Mouse (Mus musculus) intestine, postnatal 0 days (tissue): ENCODE measurements around the gene Ncam2. TPM values are rescaled to one million over a fixed set of nuclear protein-coding genes. Genes with fewer than 3 reads are reported as not detected.

Experiments
- ATAC-seq: fragments of 200-750 bp; cut with Nextera tagmentation; 2 replicates; pipeline ENCODE4 v1.8.0; 2017; ENCODE audit warnings: mild to moderate bottlenecking, moderate TSS enrichment, moderate library complexity
- H3K27ac ChIP-seq: fragments of 300-500 bp; sonication (generic); 2 replicates; pipeline ENCODE4 v1.5.1; 2014; ENCODE audit warnings: mild to moderate bottlenecking, low read depth, low read length, moderate library complexity
- H3K27me3 ChIP-seq: fragments of 300-500 bp; sonication (generic); replicated peaks from 2 replicates; pipeline ENCODE4 v1.6.1; 2014; ENCODE audit warnings: low read length, mixed read lengths; ENCODE audit not compliant: control insufficient read depth, insufficient read depth
- H3K36me3 ChIP-seq: fragments of 300-500 bp; sonication (generic); 2 replicates; pipeline ENCODE4 v1.6.1; 2014; ENCODE audit warnings: mild to moderate bottlenecking, moderate library complexity; ENCODE audit not compliant: control insufficient read depth, insufficient read depth
- H3K4me1 ChIP-seq: fragments of 300-500 bp; sonication (generic); replicated peaks from 2 replicates; pipeline ENCODE4 v1.6.1; 2014; ENCODE audit warnings: antibody characterized with exemption, low read length, mixed read lengths; ENCODE audit not compliant: control insufficient read depth, insufficient read depth
- H3K4me2 ChIP-seq: fragments of 300-500 bp; sonication (generic); replicated peaks from 2 replicates; pipeline ENCODE4 v1.6.1; 2014; ENCODE audit warnings: low read depth, mild to moderate bottlenecking, moderate library complexity
- H3K4me3 ChIP-seq: fragments of 300-500 bp; sonication (generic); 2 replicates; pipeline ENCODE4 v1.5.1; 2014; ENCODE audit warnings: low read depth, low read length
- H3K9ac ChIP-seq: fragments of 300-500 bp; sonication (generic); 2 replicates; pipeline ENCODE4 v1.6.1; 2014; ENCODE audit warnings: mild to moderate bottlenecking, low read depth, low read length
- H3K9me3 ChIP-seq: fragments of 300-500 bp; sonication (generic); 2 replicates; pipeline ENCODE4 v1.6.1; 2016; ENCODE audit warnings: mixed run types; ENCODE audit not compliant: control insufficient read depth
- CTCF ChIP-seq: sonication (generic); IDR thresholded peaks from 2 replicates; pipeline ENCODE4 v1.5.1; 2016; ENCODE audit warnings: low read depth, mild to moderate bottlenecking, control low read depth, antibody characterized with exemption, moderate library complexity
- WGBS: fragments of 180-500 bp; shearing (Covaris S2); extraction: QIAGEN DNeasy Blood & Tissue Kit; methylation state at CpG from one replicate; pipeline ENCODE4 v1.1.7; 2014; 5-methylcytosine and 5-hydroxymethylcytosine counted together
- polyA plus RNA-seq: library from polyadenylated mRNA; unstranded; fragments of >200 nt; fragmentation: Nextera tagmentation; extraction: Ambion mirVana; gene quantifications from 2 replicates; pipeline ENCODE4 v1.2.1, GENCODE M21; 2015

Gene Ncam2
- polyA plus RNA-seq, 1 experiment from 2014 or later: 1.7 TPM

GRCm38 (mm10) chr16:81284859-81285837 is 84.7 kb downstream of the Ncam2 start:
- H3K27ac ChIP-seq: no peak overlapping the region
- no peaks in the 10 kb centered on the region for H3K9me3 ChIP-seq
- TF ChIP-seq CTCF: no peak
- no peaks in the 10 kb centered on the region for H3K27me3 ChIP-seq
- no peak overlapping the region for H3K9ac ChIP-seq
- 69% methylated on average over 7 of the region's 7 CpGs for WGBS
- no peak overlapping the region for H3K4me3 ChIP-seq
- ATAC-seq: no peak
- no peak overlapping the region for H3K4me2 ChIP-seq
- H3K36me3 ChIP-seq: no peaks in the 10 kb centered on the region
- H3K4me1 ChIP-seq: no peaks in the 10 kb centered on the region

GRCm38 (mm10) chr16:81285882-81286281 is 85.4 kb downstream of the Ncam2 start:
- ATAC-seq: no peak
- 82% methylated on average over 2 of the region's 2 CpGs for WGBS
- Histone ChIP-seq H3K4me1 (no peaks in the 10 kb centered on the region), H3K27ac (no peak overlapping the region), H3K4me3 (no peak overlapping the region), H3K27me3 (no peaks in the 10 kb centered on the region), H3K4me2 (no peak overlapping the region), H3K9ac (no peak overlapping the region), H3K36me3 (no peaks in the 10 kb centered on the region), H3K9me3 (no peaks in the 10 kb centered on the region)
- no peak for TF ChIP-seq CTCF

GRCm38 (mm10) chr16:81303806-81304205 is 103.3 kb downstream of the Ncam2 start:
- Histone ChIP-seq H3K4me3 (no peak overlapping the region), H3K9ac (no peak overlapping the region), H3K4me1 (no peaks in the 10 kb centered on the region), H3K27ac (no peak overlapping the region), H3K4me2 (no peak overlapping the region), H3K27me3 (no peaks in the 10 kb centered on the region), H3K9me3 (no peaks in the 10 kb centered on the region), H3K36me3 (no peaks in the 10 kb centered on the region)
- WGBS: 68% methylated on average over 2 of the region's 2 CpGs
- ATAC-seq: no peak
- no peak for TF ChIP-seq CTCF

- H3K36me3 ChIP-seq: no peaks in the 10 kb centered on the region
- 49% methylated on average over 3 of the region's 3 CpGs for WGBS
Measured at GRCm38 (mm10) chr16:81309215-81309614, 108.7 kb downstream of the Ncam2 start.

GRCm38 (mm10) chr16:81319037-81319436 is 118.5 kb downstream of the Ncam2 start:
- no peak for TF ChIP-seq CTCF
- WGBS: 84% methylated on average over 1 of the region's 1 CpGs

More at GRCm38 (mm10) chr16:81309215-81309614, 108.7 kb downstream of the Ncam2 start:
- TF ChIP-seq CTCF: no peak
- Histone ChIP-seq H3K4me3 (no peak overlapping the region), H3K9ac (no peak overlapping the region), H3K27me3 (no peaks in the 10 kb centered on the region), H3K4me1 (no peaks in the 10 kb centered on the region), H3K9me3 (no peaks in the 10 kb centered on the region), H3K4me2 (no peak overlapping the region), H3K27ac (no peak overlapping the region)
- ATAC-seq: peak; percentile 33; the same call in 1 of the 2 replicates

GRCm38 (mm10) chr16:81330539-81330938 is 130.0 kb downstream of the Ncam2 start:
- H3K27me3 ChIP-seq: no peaks in the 10 kb centered on the region
- H3K4me1 ChIP-seq: no peaks in the 10 kb centered on the region
- H3K9ac ChIP-seq: no peak overlapping the region
- H3K36me3 ChIP-seq: no peaks in the 10 kb centered on the region
- no peak overlapping the region for H3K4me2 ChIP-seq
- no peak overlapping the region for H3K4me3 ChIP-seq
- H3K9me3 ChIP-seq: no peaks in the 10 kb centered on the region
- 21% methylated on average over 2 of the region's 2 CpGs for WGBS
- ATAC-seq: no peak
- no peak overlapping the region for H3K27ac ChIP-seq
- TF ChIP-seq CTCF: peak; percentile 73

More at GRCm38 (mm10) chr16:81319037-81319436, 118.5 kb downstream of the Ncam2 start:
- H3K27me3 ChIP-seq: no peaks in the 10 kb centered on the region
- ATAC-seq: no peak
- no peaks in the 10 kb centered on the region for H3K36me3 ChIP-seq
- no peaks in the 10 kb centered on the region for H3K4me1 ChIP-seq
- no peak overlapping the region for H3K4me3 ChIP-seq
- no peak overlapping the region for H3K9ac ChIP-seq
- H3K4me2 ChIP-seq: no peak overlapping the region
- H3K9me3 ChIP-seq: no peaks in the 10 kb centered on the region
- H3K27ac ChIP-seq: no peak overlapping the region
